Mouse (Mus musculus) CH12F3 (cell line): Measurements from ENCODE around the gene Tnp1.

Source experiments
- in situ Hi-C: fragments of 300-500 bp; cut with MboI; formaldehyde crosslinking; loops from 2 replicates; pipeline ENCODE4 v1.14.3; 2020; ENCODE audit warnings: low sequenced_read_pairs

The Tnp1 gene

DNA sequence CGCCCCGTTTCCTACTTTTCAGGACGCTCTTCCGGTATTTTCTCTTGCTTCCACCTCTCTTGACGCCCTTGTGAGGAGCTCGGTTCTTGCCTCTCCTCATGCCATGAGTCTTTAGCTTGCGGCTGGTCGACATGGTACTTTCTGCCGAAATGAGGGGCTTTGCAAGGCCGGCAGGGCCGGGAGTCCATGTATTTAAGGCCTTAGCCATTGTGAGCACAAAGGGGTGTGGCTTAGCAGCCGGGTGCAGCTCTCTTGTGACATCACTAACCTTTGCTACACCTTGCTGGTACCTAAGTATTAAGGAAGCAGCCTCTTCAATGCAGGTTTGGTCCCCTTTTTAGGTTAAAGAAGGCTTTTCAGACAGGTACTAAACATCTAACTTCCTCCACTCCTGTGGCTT, at the start of gene Tnp1:
Tnp1 (minus strand) TSS at position 179 of the 400 bp plus-strand sequence.
- in situ Hi-C loops: no loop called here

DNA sequence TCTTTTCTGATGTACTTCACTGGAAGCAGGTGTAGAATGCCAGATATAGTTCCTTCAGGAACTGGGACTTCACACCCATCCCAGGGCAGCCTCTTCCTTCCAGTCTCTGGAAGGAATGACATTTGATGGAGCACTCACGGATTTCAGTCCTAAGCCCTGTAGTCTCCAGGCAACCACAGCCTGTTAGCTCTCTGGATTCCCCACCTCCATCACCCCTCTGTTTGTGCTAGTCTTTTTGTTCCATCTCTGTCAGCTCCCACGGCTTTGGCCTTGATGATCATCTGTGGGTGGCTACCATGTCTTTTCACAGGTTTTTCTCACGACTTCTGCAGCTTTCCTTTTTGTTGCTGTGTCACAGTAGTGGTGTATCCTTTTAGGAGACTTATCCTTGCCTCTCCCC, 48.6 kb upstream of the Tnp1 start:
- in situ Hi-C loops: no loop called here

DNA sequence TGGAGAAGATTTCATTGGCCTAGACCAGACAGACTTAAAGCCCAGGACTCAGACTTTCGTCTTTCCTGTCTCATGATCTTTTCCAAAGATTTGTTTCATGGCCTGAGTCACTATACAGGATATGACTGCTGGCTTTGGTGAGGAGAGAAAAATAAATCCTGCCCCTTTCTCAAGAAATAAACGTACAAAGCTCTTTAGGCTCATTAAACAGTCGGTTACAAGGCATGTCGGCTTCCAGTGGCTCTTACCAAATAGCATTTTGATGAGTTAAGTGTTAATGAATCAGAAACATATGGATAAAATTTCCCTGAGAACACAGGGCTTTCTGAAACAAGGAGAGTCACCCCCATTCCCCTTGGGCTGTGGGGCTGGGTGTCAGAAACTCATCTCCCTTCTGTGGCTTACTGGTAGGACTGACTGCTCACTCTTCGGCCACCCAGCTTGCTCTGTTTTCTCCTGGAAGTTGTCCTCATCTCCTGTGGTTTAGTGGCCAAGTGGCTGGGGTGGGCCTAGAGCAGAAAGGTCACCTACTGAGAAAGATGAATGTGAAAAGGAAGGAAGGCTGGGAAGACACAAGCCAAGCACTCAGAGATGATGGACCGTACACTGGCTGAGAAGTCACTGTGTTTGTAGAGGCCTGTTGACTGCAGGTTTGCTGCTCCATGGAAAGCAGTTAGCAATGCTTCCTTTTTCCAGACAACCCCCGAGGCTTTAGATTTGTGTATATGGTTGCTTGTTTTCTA, 46.0 kb upstream of the Tnp1 start:
- in situ Hi-C loops: no loop called here

DNA sequence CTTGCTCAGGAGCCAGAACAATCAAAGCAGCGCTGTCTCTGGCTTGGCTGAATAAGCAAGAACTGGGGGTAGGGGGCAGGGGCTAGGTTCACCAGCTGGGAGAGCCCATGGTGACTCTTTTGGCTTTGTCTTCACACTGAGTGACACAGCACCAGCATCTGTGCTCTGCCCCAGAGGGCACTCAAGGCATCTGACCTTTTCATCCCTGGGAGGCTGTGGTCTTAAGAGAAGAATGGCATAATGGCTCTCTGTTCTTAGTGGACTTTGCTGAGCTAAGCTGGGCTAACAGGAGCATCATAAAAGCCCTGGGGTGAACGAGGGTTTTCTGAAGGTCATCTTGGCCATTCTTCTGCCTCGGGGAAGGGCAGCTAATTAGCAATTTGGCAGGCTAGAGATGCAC, 44.6 kb upstream of the Tnp1 start:
- in situ Hi-C loops: no loop called here

DNA sequence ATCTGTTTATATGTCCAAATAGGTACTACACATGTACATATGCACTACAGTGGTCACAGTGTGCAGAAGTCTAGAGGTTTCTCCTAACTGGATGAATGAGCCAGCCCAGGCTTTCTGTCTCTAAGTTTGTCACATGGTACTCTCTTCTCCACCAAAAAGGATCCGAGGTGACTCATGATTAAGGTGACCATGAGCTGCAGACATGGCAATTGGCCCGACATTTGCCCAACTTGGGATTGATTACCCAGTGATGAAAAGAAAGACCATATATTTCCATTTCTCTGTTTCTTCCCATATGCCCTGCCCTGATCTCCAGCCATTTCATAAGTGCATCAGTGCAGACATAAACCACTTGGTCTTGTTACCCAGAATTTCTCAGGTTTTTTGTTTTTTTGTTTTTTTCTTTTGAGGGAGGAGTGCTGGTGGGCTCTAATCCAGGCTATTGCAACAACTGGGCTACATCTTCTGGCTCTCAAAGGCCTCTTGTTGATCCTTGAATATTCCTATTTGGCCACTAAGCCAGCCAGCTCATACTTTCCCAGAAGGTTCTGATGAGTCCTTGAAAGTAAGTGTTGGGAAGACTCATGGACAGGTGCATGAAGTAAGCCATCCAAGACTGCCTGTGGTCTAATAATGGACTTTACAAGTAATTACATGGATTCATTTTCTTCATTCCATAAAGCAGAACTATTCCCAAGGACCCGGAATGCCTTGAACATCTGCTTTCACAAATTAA, 40.7 kb upstream of the Tnp1 start:
- in situ Hi-C loops: no loop called here

DNA sequence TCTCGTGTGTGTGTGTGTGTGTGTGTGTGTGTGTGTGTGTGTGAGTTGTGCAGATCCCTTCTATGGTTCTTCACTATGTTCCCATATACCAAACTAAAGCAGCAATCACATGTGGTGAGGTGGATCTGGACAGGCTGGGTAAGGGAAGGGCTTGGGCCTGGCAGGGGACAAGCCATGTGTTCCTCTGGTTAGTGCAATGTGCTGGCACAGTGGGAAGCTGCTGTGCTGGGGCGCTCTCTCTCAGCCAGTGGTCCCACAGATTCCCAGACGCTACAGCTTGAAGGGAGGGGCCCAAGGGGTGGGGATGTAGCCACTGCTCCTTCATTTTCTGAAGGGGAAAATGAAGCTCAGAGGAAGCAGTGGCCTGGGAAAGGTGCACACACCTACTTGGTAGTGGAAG, 40.1 kb upstream of the Tnp1 start:
- in situ Hi-C loops: no loop called here

DNA sequence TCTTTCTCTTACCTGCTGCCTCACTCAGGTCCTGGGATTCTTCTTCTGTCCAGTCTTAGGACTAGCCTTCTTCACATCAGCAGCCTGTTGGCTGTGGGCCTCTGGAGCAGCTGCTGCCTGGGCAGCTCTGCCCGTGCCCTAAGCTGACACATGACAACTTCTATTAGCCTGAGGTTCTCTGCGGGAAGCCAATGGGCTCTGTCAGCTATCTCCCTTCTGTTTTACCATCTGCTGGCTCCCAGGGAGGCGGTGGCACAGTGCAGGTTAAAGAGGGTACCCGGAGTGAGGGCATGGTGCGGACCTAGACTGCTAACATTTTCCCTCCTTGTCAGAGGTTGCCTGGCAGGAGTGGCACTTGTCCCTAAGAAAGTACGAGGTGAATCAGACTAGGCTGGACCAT, 39.5 kb upstream of the Tnp1 start:
- in situ Hi-C loops: no loop called here

DNA sequence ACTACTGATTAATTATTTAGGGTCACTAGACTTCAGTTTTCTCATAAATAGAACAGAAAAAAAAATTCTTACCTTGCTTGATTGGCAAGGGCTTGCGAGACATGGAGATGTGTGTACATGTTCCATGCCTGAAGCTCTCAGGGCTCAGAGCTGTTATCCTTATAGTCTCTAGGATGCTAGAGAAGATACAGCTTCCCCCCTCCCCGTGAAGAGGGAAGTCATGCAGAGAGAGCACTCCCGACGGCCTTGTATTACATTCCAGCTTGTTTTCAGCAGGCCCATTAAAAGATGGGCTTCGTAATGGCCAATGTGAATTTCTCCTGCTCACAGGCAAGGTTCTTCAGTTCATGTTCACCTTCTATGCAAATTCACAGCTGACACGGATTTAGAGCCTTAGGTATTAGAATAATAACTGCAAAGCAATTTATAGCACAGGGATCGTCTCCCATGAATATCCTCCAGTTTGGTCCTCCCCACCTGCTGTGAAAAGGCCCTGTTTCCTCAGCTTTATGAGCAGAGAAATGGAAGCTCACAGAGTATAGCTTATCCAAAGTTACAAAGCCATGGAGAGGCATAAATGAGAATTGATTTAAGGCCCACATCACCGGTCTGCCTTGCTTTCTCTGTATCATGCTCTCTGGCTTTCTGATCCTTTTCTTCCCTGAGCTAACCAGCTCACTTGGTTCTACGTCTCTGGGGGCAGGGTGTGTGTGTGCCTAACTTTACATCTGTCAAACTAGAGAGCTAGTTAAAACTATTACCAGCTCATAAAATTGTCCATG, 38.0 kb upstream of the Tnp1 start:
- in situ Hi-C loops: no loop called here

DNA sequence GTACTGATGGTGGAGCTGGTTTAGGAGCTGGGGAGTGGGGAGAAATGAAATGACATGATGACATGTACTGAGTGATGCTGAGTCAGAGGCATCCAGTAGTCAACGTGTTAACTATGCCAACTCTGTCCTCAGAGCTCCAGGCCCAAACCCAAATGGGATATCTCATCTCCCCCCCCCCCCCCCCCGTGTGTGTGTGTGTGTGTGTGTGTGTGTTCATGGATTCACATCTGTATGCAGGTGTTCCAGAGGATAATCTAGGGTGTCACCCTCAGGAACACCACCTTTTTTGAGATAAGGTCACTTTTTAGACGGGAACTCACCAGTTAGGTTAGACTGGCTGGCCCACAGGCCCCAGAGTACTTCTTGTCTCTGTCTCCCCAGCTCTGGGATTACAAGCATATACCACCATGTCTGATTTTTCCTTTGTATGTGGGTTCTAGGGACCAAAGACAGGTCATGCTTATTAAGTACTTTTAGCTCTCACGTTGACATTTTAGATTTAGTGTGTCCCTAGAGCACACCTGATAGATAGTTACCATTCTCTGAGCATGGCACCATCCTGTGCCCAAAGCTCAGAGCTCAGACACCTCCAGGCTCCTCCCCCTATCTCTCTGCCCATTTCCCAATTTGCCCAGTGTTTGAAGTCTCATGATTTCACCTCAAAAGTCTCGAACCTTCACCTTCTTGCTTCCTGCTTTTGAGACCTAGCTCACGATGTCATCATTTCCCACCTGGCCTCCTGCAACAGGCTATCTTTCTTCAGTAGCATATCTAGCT, 31.4 kb upstream of the Tnp1 start:
- in situ Hi-C loops: no loop called here

DNA sequence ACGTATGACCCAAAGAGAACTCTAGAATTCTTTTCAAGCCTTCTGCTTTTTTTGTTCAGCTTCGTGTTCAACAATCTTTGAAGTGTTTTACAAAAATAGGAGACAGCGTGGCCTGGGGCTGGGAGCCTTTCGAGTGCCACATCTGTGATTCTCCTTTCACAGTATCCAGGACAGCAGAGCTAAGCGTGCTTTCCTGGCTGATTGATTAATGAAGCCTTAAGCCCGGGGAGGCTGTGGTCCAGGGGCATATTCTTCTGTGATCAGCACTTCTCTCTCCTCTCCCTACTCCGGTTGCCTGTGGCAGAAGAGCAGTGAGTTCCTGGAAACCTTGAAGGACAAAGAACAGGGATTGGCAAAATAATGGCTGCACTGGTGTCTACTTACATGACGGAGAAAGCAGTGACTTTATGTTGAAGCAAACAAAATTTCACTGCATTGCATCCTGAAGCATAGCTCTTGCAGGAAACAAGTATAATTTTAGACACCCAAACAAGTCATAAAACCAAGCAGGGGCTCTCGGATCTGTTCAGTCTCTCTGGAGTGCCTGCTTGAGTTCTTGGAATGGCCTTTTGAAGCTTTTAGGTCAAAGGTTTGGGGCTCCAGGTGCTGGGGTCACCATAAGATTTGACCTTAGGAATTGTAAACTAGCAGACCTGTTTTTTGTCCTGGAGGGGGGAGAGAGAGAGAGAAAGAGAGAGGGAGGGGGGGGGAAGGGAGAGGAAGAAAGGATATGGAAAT, 30.4 kb upstream of the Tnp1 start:
- in situ Hi-C loops: no loop called here

DNA sequence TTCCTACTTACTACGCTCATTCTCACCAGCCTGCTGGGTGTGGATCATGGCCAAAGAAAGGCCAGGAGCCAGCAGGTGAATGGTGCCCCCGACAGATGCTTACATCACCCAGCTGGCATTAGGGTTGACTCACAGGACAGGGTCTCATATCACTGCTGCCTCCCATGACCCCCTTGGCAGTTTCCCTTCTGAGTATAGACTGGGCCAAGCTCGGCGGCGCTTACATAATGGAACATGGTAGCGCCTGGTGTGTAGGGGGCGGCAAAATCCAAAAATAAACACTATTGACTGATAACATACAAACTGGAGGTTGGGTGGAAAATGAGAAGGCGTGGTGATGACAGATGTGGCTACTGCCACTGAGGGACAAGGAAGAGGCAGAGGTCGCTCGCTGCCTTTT, 28.0 kb upstream of the Tnp1 start:
- in situ Hi-C loops: no loop called here

DNA sequence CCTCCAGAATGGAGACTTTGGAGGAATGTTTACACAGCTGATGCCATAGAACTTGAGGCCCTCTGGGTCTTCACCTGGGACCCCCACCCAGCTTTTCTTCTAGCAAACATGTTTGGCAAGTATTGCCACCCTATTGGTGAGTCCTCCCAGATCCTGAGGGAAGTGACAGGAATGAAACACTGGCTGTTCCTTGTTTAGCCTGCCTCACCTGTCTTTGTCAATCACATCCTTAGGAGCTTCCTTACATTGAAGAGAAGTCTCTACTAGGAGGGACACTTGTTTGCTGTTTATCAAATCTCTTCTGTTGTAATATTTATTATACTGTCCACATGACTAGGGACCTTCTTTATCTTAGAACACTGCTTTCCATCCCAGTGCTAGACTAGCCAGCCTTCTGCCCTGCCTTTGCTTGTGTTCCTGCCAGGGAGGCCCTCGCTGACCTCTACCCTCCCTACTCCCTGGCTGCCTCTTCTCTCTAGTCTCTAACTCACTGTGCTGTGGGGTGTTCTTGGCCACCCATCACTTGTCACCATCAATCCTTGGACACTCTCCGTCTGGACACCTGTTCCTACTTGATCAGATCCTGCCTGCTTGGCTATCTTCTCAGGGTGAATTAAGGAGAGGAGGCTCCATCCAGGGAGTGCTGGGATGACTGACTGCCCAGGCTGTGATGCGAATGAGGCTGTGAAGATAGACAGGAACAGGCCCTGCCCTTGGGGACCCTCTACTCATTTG, 25.1 kb upstream of the Tnp1 start:
- in situ Hi-C loops: no loop called here

DNA sequence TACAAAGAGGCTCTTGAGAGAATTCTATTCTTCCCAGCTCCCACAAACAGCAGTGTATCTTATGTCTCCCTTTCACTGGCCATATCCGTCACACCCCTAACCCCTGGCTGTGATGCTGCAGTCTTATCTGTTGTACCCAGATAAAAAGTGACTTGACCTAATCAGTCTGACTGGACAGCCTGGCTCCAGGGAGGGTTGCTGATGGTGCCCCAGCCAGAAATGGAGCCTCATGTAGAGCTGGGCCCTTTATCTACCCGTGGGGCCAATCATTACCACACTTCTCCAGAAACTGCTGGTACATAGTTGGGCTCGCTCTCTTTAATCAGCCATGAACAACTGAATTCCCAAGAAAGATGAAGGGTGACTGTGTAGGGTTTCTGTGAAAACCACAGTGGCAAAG, 22.8 kb upstream of the Tnp1 start:
- in situ Hi-C loops: no loop called here

DNA sequence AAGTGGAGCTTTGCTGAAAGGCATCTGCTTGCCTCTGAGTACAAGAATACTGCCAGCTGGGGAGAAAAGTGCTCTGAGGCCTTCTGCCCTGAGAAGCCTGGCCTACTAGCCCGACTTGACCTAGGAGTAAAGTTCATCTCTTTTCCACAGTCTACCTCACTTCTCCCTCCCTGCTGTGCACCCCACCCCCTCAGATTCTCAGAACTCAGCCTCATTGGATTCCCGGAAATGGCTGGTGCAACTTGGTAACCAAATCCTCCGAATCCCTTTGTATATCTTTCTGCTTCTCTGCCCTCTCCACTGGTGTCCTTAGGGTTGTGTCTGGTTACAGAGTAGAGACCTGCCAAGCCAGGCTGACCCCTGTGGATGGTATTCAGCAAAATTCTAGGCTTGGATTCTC, 20.8 kb upstream of the Tnp1 start:
- in situ Hi-C loops: no loop called here

DNA sequence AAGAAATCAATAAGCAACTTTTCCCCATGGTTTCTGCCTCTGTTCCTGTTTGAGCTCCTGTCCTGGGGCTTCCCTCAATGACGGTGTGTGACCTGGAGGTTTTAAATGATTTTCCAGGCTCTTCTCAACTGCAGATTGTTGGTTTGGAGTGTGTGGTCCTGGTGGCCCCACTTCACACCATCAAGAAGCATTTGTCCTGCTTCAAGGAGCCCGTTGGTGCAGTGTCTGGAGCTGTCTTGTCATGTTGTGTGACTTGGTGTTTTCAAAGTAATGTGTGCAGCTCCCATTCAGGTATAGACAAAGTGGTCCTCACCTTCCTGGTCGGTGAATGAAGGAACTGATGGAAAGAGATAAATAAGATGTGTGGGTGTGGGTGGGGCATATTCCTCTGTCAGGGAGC, 20.0 kb upstream of the Tnp1 start:
- in situ Hi-C loops: no loop called here

DNA sequence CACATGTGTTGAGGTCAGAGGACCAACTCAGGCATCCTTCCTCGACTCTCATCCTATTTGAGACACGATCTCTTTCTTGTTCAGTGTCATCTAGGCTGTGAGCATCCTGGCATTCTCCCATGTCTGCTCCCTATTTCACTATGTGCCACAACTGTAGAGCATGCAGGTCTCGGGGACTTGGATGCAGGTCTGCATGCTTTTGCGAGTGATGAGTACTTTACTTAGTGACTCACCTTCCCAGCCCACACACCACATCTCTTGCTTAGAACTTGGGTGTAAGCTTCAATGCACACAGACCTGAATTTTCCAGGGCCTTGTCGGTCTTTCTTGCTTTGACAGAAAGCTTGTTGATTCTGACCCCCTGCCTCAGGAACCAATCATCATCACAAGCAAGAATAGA, 16.8 kb upstream of the Tnp1 start:
- in situ Hi-C loops: no loop called here

DNA sequence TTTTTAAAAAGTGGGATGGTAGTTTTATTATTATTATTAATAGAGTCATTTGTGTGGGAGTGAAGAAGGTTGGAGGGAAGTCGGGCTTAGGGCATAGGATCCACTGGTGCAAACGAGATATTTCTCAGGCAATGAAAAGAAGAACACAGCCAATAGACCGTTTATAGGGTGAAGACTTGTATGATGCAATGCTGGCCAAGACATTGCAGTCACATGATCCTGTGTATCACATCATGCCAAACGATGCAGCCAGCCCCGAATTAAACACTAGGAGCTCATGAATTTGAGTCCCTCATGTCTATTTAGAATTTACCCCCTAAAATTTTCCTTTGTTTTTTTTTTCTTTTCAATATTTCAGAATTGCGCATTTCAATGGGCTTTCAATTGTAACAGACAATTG, 13.0 kb upstream of the Tnp1 start:
- in situ Hi-C loops: no loop called here

DNA sequence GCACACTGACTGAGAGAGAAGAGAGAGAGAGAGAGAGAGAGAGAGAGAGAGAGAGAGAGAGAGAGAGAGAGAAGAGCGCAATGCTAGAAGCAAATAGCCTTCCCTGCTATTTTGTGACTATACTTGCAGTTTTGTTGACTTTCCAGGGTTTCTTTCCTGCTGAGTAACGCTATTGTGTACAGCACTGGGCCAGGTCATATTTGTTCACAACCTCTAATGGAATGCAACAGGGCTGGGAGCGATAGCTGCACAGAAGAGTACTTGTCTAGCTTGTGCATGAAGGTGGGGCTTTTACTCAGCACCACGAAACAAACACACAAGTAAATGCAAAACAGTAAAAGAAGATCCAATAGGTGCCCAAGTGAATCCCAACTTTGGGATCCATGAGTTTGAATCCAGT, 11.7 kb upstream of the Tnp1 start:
- in situ Hi-C loops: no loop called here

DNA sequence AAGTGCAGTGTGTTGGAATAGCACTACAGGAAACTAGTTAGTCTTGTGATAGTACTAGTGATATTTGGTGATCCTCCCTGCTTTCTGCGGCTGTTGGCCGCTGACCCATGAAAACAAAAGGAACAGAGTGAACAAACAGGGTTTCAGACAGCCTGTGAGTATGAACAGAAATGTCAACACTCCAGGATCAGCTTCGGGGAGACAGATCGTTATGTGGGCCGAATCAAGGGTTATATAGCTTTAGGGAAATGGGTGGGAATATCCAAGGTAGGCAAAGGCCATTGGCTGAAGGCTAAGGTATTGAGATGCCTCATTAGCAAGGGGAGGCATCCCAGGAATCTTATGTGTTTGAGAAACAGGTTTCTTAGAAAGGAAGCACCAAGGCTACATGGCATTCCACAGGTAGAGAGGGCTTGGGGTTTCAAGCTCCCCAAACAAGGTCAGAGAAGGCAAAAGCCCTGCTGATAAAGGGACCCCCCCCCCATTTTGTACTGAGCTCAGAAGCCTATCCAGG, 11.1 kb upstream of the Tnp1 start:
- in situ Hi-C loops: no loop called here

DNA sequence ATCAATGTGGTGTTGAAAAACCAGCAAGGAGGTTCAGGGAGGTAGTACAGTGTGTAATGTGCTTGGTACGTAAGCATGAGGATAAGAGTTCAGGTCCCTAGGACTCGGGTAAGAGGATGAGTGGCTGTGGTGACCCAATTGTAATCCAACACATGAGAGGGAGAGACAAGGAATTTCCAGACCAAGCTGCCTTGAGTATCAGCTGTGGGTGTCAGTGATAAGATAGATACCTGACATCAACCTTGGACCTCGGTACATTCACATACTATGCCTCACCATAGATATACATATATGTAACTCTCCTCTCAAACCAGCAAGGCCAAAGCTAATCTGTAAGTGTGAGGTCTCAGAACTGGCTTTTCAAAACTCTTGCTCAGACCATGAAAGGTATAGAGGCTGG, 10.4 kb upstream of the Tnp1 start:
- in situ Hi-C loops: no loop called here
